Mouse (Mus musculus) small intestine, adult 2 months (tissue): ENCODE data around the gene Myom3.

Experiments
- CTCF ChIP-seq: fragments of 200-500 bp; IDR thresholded peaks from 2 replicates; pipeline ENCODE4 v1.5.1; 2012; ENCODE audit warnings: low read depth, mild to moderate bottlenecking, control low read depth, inconsistent platforms, low read length, moderate library complexity, mixed read lengths; ENCODE audit not compliant: insufficient replicate concordance, insufficient read length; ENCODE audit errors: extremely low read depth
- POLR2A ChIP-seq: fragments of 200-500 bp; IDR thresholded peaks from 2 replicates; pipeline ENCODE4 v1.6.1; 2012; ENCODE audit warnings: low read depth, mild to moderate bottlenecking, control low read depth, inconsistent platforms, low read length, moderate library complexity

DNA sequence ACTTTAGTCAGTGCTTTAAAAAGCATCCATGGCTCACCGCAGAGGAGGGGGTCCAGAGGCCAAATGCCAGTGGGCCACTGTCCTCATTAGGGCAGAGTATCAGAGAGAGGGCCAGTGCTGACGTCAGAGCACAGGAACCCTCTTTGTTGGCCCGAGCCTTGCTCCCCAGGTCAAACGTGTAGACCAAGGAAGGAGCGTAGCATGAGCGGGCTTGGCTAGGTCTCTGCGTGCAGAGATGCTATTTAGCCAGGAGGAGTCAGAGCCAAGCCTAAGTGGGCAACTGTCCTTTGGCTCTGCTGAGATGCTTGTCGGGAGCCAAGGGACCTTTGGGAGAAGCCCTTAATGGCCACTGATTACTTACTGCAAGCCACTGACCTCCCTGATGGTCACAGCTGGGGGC is 1.5 kb downstream of the Myom3 start:
- no peak for TF ChIP-seq POLR2A
- no peak for TF ChIP-seq CTCF
